Mouse (Mus musculus) C2C12 (cell line): ENCODE results near the gene Slc4a1.

ENCODE experiments used
- CTCF ChIP-seq: IDR thresholded peaks from one replicate; pipeline ENCODE4 v1.5.1; 2011; ENCODE audit not compliant: control insufficient read depth, insufficient read depth, insufficient read length
- MAX ChIP-seq: IDR thresholded peaks from one replicate; pipeline ENCODE4 v1.6.1; 2011; ENCODE audit warnings: mild to moderate bottlenecking, control low read depth
- MYOD1 ChIP-seq: IDR thresholded peaks from one replicate; pipeline ENCODE4 v1.6.1; 2011; ENCODE audit warnings: low read depth; ENCODE audit not compliant: control insufficient read depth, insufficient read length
- MYOG ChIP-seq: IDR thresholded peaks from one replicate; pipeline ENCODE4 v1.6.1; 2011; ENCODE audit not compliant: control insufficient read depth, insufficient read length; ENCODE audit errors: extremely low read depth
- USF1 ChIP-seq: IDR thresholded peaks from one replicate; pipeline ENCODE4 v1.6.1; 2011; ENCODE audit warnings: low read depth, mild to moderate bottlenecking, control low read depth, moderate library complexity

DNA sequence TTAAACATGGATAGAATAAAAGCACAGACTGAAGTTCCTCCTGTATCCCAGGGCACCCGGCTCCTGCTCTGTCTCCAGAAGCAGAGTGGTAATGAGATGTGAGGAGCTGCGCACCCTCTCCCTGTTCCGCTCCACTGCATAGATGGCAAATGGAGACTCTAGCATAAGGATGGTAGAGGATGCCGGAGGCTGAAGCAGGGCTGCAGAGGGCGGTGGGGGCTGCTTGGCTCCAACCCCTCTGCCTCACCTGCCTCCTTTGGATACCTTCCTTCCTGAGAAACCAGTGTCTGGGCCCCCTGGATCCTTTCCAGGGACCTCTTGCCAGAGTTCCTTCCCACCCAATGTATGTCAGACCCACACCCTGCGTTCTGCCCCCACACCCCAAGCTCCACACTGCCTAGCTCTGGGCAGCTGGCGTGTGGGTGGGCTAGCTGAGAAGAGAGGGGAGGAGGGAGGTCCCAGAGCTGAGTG lies 30.7 kb upstream of the Slc4a1 start:
- TF ChIP-seq CTCF (no peak), USF1 (no peak), MYOG (no peak), MYOD1 (no peak), MAX (no peak)
